Mouse (Mus musculus): ENCODE results near the gene Endou.

- TF ChIP-seq POLR2A (IDR thresholded peaks at IDR 0.05; ENCODE audit: low read depth, low read length), result no peak
- no peak for TF ChIP-seq CTCF (conservative IDR thresholded peaks at IDR 0.05; ENCODE audit: insufficient read depth, insufficient read length, low read depth, low read length)
Measured at GRCm38 (mm10) chr15:97746748-97747147, 15.6 kb upstream of the Endou start.

Data from kidney, adult 2 months (tissue).